Mouse (Mus musculus) cerebellum, adult 2 months (tissue): Measurements from ENCODE around the gene Ifrd1.

Experiments used
- CTCF ChIP-seq: fragments of 200-500 bp; IDR thresholded peaks from 2 replicates; pipeline ENCODE4 v1.5.1; 2011; ENCODE audit warnings: low read depth, mild to moderate bottlenecking, control low read depth, low read length, moderate library complexity, borderline replicate concordance; ENCODE audit not compliant: insufficient read depth
- POLR2A ChIP-seq: fragments of 200-500 bp; IDR thresholded peaks from 2 replicates; pipeline ENCODE4 v1.6.1; 2011; ENCODE audit warnings: low read length, control low read depth, borderline replicate concordance; ENCODE audit not compliant: insufficient read depth

- no peak for TF ChIP-seq POLR2A
- TF ChIP-seq CTCF: no peak
Observed at GRCm38 (mm10) chr12:40250256-40250655, 2.0 kb upstream of the Ifrd1 start.
